Mouse (Mus musculus): ENCODE measurements around the gene Daxx.
"Not testable (repeated sequence)": the region's sequence is repeated elsewhere in the genome, so short reads cannot be mapped to it uniquely, and the experiment has no call there.

Daxx gene

DNA sequence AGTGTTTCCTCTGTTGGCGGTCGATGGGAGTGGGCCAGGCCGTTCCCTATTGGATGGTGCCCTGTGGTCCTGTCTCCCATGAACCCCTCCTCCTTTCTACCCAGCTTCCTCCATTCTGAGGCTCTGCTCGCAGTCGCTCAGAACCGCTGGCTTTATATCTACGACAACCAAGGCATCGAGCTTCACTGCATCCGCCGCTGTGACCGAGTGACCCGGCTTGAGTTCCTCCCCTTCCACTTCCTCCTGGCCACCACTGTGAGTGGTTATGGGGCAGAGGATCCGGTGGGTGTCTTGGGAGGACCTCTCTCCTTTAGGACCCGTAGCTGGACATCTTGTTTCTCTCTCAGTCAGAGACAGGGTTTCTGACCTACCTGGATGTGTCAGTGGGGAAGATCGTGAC lies 34.2 kb downstream of the Daxx start:
- no peak for DNase-seq (ENCODE audit: low spot score in 2 of 2)

DNA sequence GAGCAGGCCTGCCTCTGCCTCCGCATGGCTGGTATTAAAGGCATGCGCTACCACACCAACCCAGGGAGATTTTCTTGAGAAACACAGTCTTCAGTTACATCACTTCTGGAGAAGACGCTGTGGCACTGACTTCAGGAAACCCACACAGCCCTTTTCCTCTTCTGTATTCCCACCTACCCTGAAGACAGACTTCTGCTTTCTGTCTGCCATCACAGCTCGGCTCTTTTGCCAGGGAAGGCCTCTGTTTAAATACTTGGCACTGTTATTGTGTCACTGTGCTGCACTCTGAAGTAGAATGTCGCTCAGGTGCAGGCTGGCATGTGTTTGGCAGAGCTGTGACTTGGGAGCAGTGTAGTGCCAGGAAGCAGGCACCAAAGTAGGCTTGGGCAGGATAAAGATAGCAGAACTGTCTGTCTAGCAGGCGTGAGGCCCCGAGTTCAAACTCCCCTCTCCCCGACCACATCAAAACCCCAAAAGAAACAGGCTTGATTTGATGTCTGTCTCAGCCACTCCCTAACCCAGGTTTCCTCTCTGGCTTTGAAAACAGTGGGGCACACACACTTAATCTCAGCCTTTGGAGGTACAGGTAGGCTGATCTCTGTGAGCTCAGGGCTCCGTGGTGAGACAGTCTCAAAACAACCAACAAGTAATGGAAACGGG lies 38.3 kb downstream of the Daxx start:
- no peak for DNase-seq (ENCODE audit: low spot score in 2 of 2)

DNA sequence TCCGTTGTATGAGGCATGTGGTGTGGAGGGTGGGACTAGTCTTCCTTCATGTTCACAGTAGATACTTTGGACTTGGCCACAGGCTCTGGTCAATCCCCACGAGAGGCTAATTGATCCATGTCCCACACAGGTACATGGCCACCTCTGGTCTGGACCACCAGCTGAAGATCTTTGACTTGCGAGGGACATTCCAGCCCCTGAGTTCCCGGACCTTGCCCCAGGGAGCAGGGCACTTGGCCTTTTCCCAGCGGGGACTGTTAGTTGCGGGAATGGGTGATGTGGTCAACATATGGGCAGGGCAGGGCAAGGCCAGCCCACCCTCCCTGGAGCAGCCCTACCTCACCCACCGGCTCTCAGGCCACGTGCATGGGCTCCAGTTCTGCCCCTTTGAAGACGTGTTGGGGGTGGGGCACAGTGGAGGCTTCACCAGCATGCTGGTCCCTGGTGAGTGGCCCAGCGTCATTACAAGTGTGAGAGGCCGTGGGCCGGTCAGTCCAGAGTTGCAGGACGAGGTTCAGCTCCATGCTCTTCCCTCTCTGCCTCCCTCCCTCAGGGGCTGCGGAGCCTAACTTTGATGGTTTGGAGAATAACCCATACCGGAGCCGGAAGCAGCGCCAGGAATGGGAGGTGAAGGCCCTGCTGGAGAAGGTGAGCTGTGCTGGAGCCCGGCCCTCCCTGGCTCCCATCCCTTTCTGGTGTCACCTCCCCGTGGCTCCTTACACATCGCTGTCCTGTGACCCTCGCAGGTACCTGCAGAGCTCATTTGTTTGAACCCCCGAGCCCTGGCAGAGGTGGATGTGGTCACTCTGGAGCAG lies 39.1 kb downstream of the Daxx start:
- no peak for DNase-seq (ENCODE audit: low spot score in 2 of 2)

DNA sequence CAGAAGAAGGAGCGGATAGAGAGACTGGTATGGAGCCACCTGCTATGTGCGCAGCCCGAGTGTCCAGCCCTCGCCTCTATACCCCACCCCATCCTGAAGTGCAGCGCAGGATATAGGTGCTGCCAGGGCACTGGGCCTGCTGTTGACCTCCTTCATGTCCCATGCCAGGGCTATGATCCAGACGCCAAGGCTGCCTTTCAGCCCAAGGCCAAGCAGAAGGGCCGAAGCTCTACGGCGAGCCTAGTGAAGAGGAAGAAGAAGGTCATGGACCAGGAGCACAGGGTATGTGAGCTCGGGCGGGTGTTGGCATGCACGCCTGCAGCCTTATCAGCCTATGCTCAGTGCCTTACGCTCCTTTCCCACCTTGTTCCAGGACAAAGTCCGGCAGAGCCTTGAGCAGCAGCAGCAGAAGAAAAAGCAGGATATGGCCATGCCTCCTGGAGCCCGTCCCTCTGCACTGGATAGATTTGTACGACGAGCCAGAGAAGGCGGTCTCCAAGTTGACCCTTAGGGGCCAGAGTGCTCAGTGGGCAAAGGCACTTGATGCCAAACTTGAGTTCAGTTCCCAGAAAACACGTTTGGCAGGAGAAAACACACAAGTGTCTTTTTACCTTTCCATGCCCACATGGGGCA lies 39.8 kb downstream of the Daxx start:
- DNase-seq (ENCODE audit: low spot score in 2 of 2): no peak

DNA sequence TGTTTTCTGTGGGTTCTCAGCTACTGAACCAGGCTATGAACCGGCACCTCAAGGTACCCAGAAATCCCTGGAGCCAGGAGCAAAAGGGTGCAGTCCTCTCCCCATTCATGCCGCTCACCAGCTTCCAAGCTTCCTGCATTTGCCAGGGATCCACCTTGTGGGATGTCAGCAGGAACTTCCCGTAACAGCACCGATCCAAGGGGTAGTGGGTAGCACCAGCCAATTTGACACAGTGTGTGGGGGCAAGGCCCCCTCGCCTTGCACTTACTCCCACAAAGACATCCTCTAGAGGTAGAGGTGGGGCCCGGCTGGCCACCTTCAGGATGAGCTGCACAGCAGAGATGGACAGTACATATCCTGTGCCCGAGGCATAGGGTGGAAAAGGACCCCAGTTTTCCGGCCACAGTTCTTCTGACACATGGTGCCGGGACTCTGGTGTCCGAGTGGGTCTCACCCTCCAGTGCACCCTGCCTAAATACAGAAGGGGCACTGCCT lies 41.0 kb downstream of the Daxx start:
- no peak for DNase-seq (ENCODE audit: low spot score in 2 of 2)

DNA sequence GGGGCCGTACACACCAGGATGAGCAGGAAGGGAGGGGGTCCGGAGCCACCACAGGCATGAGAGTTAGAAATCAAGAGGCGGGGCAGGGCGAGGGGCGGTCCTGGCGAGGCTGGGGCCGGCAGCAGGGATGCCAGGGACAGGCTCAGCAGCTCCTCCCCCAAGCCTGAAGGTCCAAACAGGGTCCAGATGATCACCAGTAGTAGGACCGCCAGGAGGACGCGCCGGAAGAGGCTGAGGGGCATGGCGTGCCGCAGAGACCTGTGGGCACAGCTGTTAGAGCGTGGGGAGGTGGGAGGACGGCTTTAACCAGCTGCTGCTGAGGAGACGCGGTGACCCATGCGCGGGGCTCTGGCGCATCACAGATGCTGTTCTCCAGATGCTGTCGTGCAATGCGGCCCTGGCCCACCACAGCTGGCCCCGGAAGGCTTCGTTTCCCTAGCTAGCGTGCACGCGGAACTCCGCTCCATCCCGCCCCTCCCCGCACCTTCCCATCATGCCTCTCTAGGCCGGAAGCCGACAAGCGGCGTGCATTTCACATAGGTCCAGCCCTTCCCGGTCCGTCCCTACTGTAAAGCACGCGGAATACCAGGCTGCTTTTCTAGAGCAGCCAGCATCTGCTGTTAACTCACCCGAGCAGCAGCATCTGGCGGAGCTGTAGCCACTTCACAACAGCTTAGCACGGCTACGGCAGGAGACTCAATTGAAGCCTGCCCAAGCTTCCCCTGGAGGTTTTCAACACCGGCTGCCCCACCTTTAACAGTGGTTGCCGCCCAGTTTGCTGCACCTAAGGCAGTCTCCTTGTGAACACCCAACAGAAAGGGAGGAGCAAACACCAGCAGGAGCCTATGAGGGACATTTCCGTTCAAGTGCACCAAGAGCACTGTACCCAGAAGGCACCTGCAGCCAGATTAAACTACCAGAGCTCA lies 42.1 kb downstream of the Daxx start, which contains the start of gene B3galt4:
Gene B3galt4 (minus strand): TSS at position 468 of the 926 bp plus-strand sequence.
- peak; percentile 76 to 80 for DNase-seq (ENCODE audit: low spot score in 2 of 2)

DNA sequence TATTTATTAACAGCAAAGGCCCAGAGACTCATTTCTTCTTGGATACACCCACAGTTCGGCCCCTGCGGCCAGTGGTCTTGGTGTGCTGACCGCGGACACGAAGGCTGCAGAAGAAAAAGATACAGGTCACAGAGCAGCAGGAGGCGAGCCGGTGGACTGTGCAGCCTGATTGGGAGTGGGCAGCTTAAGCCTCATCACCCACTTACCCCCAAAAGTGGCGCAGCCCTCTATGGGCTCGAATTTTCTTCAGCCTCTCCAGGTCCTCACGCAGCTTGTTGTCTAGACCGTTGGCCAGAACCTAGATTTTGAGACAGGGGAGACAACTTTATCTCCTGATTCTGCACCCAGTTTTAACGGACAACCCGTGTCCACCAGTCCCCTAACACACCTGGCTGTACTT lies 42.8 kb downstream of the Daxx start:
- DNase-seq (ENCODE audit: low spot score in 2 of 2): not testable (repeated sequence)

DNA sequence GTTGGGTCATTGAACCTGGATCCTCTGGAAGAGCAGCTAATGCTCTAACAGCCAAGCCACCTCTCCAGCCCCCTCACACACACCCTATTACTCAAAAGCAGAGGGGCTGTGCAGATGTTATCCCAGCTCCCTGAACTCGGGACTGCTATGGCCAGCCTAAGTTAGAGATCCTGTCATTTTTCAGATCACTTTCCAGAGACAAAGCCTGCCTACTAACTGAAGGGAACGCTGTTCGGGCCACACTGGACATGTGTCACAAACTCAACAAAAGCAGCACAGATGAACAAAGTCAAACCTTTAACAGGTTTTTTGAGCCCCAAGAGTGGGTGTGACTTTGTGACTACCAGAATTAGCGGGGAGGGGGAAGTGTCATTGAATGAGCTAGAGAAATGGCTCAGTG lies 43.7 kb downstream of the Daxx start:
- no peak for DNase-seq (ENCODE audit: low spot score in 2 of 2)

DNA sequence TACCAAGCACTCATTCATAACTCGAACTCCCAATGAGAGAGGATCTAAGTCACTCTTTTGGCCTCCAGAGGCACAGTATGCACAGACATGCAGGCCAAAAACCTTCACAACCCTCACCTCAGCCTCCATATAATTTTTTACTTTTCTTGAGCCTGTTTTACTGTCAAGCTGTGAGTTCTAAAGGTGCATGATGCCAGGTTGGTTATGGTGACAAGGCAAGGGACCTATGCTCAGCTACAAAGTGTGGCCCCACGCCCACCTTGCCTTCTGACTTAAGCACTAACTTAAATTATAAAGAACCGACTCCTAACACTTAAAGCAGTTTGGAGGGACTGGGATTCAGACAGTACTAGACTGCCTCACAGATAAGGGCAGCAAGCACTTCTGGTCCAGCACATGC lies 44.1 kb downstream of the Daxx start:
- DNase-seq (ENCODE audit: low spot score in 2 of 2): no peak

DNA sequence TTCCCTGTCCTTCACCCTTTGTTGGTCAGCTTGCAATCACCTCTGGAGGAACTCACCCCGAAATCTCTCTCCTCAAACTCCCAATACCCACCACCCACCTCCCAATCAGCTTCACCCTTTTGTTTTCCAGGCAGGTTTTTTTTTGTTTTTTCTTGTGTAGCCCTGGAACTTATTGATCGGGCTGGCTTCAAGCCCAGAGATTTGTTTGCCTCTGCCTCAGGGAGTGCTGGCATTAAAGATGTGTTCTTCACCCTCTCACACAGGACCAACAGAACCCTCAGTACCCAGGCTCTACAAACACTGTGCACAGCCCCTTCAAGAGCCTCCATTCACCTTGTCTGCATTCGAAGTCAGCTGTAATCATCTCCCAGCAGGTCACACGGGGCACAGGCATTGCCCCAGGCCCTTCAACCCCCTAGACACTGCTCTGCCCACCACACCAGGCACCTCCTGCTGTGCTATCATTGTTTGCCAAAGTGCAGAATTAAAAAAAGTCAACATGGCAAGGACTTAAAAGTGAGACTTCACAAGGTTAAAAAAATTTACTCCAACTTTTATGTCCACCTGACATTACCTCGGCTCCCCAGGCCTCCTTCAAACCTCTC lies 44.8 kb downstream of the Daxx start:
- DNase-seq (ENCODE audit: low spot score in 2 of 2): no peak

DNA sequence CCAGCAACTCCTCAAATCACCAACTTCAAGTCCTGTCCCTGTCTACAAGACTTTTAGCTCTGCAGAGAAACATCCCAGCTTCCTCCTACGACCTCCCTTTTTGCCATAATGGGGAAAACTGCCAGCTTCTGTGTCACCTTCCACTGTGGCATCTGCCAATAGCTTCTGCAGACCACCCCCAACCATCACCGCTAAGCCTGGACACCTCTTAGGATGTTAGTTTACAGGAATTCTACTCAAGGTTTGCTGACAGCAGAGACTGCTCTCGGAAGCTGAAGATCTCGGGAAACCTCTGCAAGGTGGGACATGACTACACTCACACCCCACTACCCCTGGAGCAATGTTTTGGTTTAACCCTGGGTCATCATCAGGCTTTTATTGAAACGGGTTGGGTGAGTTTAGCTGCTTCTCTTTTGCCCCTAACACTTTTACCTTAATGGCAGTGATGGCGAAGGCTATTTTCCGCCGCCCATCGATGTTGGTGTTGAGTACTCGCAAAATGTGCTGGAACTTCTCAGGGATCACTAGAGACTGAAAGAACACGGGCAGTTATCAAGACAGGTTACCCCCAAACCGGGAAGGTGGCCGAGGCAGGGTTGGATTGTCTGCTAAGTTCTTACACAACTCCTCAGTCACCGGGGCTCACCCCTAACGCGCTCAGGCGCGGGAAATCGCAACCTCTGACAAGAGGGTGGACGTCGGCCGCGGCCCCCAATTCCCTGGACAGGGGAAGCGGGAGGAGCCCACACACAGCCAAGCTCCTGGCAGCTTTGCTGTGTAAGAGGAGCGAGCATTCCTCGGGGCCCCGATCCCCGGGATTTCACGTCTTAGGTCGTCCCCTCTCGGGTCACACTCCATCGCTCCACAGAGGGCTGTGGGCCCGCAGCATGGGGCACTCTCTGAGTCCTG lies 45.7 kb downstream of the Daxx start:
- DNase-seq (ENCODE audit: low spot score in 2 of 2): no peak

DNA sequence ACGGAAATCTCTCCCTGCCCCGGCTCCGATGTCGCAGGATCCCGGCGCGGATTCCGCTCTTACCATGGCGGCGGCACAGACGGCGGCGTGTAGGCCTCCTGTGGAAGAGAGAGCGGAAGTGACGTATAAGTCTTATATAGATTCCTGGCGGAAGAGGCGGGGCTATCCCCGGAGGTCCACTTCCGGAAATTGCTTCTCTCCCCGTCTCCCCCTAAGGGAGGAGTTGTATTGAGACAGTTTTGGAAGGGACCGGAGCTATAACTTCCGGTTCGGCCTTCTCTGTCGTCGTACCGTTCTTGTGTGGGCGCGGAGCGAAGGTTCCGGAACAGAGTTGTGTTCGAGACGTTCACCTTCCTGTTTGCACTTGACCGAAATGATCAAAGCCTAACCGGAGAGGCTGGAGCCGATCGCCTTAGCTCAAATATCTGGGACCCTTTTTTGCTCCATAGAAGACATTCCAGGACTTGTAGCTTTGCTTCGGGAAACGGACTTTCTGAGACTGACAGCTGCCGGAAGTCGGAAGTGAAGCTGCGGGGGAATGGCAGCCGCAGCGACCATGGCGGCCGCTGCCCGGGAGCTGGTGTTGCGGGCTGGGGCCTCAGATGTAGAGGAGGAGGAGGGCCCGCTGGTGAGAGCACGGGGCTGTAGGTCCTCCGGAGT lies 46.5 kb downstream of the Daxx start, which contains the start of the genes Vps52 and Rps18:
Gene Vps52 (plus strand): TSS at position 258 of the 660 bp plus-strand sequence.
Gene Rps18 (minus strand): TSS at position 447 of the 660 bp plus-strand sequence.
- peak; percentile 95 to 98 for DNase-seq (ENCODE audit: low spot score in 2 of 2)

DNA sequence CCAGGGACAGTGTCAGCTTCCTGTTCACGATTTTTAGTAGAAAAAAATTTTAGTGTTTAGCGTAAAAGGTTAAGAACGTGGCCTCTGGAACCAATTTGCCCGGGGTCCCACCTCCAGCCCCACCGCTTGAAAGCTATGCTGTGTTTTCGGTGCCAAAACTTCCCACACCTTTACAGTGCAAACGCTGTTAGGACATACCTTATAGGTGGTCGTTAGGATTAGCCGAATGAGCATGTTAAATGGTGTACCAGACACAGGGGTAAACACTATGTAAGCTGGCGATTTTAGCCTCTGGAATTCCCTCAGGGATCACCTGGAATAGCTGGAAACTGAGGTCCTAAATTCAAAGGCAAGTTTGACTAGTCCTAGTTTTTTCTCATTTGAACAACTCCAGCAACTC lies 47.1 kb downstream of the Daxx start:
- no peak for DNase-seq (ENCODE audit: low spot score in 2 of 2)

DNA sequence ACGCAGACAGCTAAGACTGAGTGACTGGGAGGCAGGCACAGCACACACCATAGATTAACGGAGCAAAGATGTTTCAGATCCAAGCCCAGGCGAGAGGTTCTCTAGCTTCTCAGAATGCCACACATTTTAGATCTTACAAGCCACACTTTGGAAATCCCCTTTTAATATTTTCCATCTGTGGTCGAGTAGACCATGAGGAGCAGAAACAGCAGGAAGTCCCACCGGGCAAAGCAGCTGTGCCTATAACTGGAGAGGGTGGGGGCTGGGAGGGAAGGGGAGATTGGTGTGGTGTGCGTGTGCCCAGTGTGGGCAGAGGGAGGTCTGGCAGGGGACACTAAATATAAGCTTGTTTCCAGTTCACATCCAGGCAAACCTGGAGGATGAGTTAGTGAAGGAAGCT lies 48.3 kb downstream of the Daxx start:
- DNase-seq (ENCODE audit: low spot score in 2 of 2): no peak

DNA sequence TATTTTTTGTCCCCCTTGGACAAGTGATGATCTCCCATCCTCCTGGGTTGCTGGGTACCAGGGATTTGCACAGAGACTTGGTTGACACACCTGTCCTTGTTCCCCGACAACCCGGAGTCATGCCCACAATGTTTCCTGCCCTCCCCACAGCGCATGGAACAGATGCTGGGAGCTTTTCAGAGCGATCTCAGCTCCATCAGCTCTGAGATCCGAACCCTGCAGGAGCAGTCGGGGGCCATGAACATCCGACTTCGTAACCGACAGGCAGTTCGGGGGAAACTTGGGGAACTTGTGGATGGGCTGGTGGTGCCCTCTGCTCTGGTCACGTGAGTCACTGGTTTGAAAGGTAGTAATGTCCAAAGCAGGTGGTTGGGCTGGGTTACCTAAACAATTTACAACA lies 49.2 kb downstream of the Daxx start:
- DNase-seq (ENCODE audit: low spot score in 2 of 2): no peak

DNA sequence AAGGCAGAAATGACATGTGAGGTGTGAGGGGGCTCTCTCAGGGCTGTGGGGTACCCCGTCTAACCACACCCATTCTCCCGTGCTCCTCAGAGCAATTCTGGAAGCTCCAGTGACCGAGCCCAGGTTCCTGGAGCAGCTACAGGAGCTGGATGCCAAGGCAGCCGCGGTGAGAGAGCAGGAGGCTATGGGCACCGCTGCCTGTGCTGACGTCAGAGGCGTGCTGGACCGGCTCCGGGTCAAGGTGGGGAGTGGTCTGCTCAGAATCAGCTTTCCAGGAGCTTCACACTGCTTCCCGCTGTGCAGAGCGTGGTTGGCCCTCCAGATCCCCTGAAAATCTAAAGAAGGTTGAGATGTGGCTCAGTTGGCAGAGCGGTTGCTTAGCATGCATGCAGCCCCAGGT lies 49.9 kb downstream of the Daxx start:
- DNase-seq (ENCODE audit: low spot score in 2 of 2): no peak

DNA sequence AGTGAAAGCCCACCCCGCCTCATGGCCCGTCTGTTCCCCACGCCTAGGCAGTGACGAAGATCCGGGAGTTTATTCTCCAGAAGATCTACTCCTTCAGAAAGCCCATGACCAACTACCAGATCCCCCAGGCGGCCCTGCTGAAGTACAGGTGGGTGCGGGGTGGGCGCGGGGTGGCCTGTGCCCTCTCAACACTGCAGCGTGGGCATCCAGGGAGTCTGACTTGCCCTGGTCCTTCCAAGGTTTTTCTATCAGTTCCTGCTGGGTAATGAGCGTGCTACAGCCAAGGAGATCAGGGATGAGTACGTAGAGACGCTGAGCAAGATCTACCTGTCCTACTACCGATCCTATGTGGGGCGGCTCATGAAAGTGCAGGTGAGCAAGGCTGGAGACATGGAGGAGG lies 50.7 kb downstream of the Daxx start:
- no peak for DNase-seq (ENCODE audit: low spot score in 2 of 2)

DNA sequence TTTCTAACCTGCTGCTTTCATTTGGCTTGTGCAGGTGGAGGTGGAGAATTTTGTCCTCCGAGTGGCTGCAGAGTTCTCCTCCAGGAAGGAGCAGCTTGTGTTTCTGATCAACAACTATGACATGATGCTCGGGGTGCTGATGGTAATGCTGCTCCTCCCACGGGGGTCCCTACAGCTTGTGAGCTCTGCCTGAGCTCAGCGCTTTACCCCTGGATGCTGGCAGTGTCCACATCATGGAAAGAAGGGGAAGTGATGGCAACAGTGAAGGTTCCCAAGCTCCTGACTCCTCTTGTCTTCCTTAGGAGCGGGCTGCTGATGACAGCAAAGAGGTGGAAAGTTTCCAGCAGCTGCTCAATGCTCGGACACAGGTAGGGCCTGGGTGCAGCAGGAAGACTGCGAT lies 53.7 kb downstream of the Daxx start:
- no peak for DNase-seq (ENCODE audit: low spot score in 2 of 2)

All from right cerebral cortex, adult 2 months (tissue).